Mouse (Mus musculus): ENCODE results near the gene Ccdc8. TPM values are rescaled to one million over a fixed set of nuclear protein-coding genes. Genes with fewer than 3 reads are reported as not detected.
"Not testable (repeated sequence)": the region's sequence is repeated elsewhere in the genome, so short reads cannot be mapped to it uniquely, and the experiment has no call there.

The Ccdc8 gene
- polyA plus RNA-seq, 1 experiment from 2014 or later = 5.5 TPM

DNA sequence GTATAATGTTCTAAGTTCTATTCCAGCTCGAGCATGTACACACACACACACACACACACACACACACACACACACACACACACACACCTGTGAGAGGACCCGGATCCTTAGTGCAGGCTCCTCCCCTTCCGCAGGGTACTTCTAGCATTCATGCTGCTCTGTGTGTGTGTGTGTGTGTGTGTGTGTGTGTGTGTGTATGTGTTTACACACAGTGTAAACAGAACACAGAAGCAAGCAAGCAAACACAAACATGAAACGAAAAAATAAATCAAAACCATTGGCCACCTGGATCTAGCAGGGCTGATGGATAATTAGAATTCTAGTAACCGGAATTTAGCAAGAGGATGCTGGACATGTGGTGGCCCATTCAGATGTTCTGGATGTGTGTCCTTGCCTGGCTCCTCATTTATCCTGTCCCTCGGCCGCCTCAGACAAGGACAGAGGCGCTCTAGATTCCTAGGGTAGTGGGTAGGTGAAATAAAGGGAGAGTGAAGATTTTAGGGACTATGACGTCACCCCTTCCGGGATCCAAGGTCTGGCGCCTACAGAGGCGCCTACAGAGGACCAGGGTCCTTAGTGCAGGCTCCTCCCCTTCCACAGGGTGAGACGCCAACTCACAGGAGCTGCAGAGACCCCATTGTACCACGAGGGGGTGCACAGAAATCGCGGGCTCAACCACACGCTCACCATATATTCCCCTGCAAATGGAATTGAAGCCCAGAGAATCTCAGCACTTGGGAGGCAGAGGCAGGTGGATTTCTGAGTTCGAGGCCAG is 41.5 kb upstream of the Ccdc8 start:
- H3K9ac ChIP-seq = no peak overlapping the region; the same call in 1 of the 2 replicates

DNA sequence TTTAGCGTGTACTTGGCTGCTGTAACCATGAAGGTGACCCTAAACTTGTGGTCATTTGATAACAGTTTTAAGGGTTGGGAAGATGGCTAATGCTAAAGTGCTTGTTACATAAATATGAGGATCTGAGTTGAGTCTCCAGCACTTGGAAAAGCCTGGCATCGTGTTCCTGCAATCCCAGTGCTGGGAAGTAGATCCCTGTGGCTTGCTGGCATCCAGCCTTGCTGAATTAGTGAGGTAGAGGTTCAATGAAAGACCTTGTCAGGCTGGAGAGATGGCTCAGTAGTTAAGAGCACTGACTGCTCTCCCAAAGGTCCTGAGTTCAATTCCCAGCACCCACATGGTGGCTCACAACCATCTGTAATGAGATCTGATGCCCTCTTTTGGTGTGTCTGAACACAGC is 38.7 kb upstream of the Ccdc8 start:
- H3K9me3 ChIP-seq; H3K4me2 ChIP-seq; H3K27me3 ChIP-seq; H3K36me3 ChIP-seq; H3K9ac ChIP-seq; H3K27ac ChIP-seq; ATAC-seq (ENCODE audit: low FRiP score); H3K4me3 ChIP-seq: not testable (repeated sequence)
- peaks cover 57% of the 10 kb centered on the region for H3K4me1 ChIP-seq (replicated peaks)
- 70% methylated on average over 2 of the region's 2 CpGs for WGBS

More for the DNA sequence above, 41.5 kb upstream of the Ccdc8 start:
- H3K36me3 ChIP-seq = peaks cover 10% of the 10 kb centered on the region; the same call in 1 of the 2 replicates
- ATAC-seq (ENCODE audit: low FRiP score) = peak; percentile 33
- no peak overlapping the region for H3K4me3 ChIP-seq
- H3K27ac ChIP-seq = peak overlapping the region; percentile 97
- peaks cover 8% of the 10 kb centered on the region; the same call in 1 of the 2 replicates for H3K27me3 ChIP-seq
- peak overlapping the region; percentile 97 for H3K4me2 ChIP-seq
- H3K4me1 ChIP-seq (replicated peaks) = peaks cover 60% of the 10 kb centered on the region
- WGBS = 31% methylated on average over 18 of the region's 18 CpGs
- no peaks in the 10 kb centered on the region for H3K9me3 ChIP-seq

DNA sequence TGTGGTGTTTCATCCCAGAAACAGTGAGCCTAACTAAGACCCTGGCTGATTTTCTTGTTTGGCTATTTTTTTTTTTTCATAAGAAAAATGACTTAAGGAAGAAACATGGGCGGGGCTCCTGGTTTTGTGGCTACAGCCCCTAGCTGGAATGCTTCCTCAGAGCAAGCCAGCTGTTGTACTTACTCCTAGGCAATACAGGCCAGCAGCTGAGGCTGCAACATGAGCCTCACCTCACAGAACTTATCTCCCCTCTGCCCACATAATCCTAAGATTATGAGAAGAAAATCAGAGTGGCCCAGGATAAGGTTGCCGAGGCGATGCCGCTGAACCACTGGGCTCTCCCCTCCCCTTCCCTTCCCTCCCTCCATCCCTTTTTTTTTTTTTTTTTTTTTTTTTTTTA is 36.8 kb upstream of the Ccdc8 start:
- H3K27me3 ChIP-seq = no peaks in the 10 kb centered on the region
- 91% methylated on average over 4 of the region's 4 CpGs for WGBS
- no peak overlapping the region for H3K4me2 ChIP-seq
- H3K4me1 ChIP-seq (replicated peaks) = peaks cover 56% of the 10 kb centered on the region
- ATAC-seq (ENCODE audit: low FRiP score) = no peak
- H3K9me3 ChIP-seq = no peaks in the 10 kb centered on the region
- 0 out of 2 replicates have a peak, but pooled peaks cover under 1% of the 10 kb centered on the region for H3K36me3 ChIP-seq
- peak overlapping the region; percentile 93 for H3K27ac ChIP-seq
- no peak overlapping the region for H3K4me3 ChIP-seq
- H3K9ac ChIP-seq = no peak overlapping the region

DNA sequence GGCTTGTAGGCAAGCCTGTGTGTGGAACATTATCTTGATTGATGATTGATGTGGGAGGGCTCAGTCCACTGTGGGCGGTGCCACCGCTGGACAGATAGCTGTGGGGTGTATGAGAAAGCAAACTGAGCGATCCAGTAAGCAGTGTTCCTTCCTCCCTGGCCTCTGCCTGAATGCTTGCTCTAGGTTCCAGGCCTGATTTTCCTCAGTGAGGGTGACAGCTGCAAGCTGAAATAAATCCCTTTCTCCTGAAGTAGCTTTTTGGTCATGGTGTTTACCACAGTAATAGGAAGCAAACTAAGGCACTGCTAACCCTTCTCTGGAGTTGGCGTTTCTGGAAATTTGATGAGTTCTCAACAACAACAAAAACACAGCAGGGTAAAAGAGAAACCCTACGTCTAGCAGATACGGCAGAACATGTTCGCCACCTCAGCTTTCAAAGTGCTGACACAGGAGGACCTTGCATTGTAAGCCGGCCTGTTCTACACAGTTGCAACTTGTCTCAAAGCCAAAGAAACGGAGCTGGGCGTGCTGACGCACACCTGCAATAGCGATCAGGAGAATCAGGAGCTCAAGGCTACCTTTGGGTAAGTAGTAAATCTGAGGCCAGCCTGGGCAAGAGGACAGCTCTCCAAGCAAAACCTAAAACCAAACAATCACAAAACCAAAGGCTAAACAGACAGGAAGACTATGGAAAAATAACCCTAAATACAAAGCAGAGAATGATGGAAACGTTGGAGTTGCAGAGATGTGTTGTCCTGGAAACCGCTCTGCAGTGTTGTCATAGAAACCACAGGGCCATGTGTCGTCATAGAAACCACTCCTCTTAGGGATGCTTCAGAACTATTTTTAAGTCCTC is 35.9 kb upstream of the Ccdc8 start:
- Histone ChIP-seq H3K27ac (peak overlapping the region; percentile 93), H3K4me1 (replicated peaks) (peaks cover 59% of the 10 kb centered on the region), H3K9me3 (no peaks in the 10 kb centered on the region), H3K4me3 (no peak overlapping the region), H3K36me3 (peaks cover 9% of the 10 kb centered on the region; the same call in 1 of the 2 replicates), H3K27me3 (no peaks in the 10 kb centered on the region), H3K9ac (peak overlapping the region; percentile 58; the same call in 1 of the 2 replicates), H3K4me2 (peak overlapping the region; percentile 36)
- 30% methylated on average over 15 of the region's 15 CpGs for whole genome bisulfite sequencing
- ATAC-seq (ENCODE audit: low FRiP score) = 0 out of 2 replicates have a peak, but pooled peaks have one; percentile 31

DNA sequence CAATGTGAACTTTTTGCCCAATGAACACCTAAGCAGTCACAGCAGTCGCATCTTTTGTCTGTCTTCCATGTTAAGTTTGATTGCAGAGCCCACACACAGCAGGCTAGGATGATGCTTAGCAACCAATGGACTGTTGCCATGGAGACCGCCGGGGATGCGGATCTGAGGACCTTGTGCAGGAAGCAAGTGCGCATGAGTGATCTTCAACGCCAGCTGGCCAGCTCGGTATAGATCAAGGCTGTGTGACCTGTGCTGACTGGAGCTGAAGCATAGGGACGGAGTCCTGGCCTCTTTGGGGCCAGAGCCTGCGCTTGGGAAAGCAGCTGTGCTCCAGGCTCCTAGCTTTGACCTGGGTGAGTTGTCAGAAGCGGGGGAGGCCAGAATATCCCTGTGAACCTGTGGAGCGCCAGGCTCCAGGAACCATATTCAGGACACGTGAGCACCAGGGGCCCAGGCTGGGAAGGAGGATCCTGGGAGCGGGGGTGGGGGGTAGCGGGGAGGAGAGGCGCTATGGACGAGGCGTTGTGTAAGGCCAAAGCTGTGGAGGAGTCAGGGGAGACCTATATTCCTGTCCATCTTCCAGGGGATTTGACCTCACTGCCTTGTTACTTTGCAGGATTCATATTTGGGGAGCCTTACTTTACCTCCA is 32.8 kb upstream of the Ccdc8 start, which contains the start of gene Pnmal1:
TSS of gene Pnmal1 (plus strand) at position 141 of the 649 bp plus-strand sequence.
- ATAC-seq (ENCODE audit: low FRiP score) = peak; percentile 94
- 5% methylated on average over 17 of the region's 17 CpGs for WGBS
- H3K27me3 ChIP-seq = no peaks in the 10 kb centered on the region
- H3K4me3 ChIP-seq = peak within 1 kb of the TSS; percentile 45
- peak within 1 kb of the TSS; percentile 76 for H3K4me2 ChIP-seq
- no peaks in the 10 kb centered on the region for H3K9me3 ChIP-seq
- peak within 1 kb of the TSS; percentile 70 for H3K9ac ChIP-seq
- H3K4me1 ChIP-seq (replicated peaks) = peaks cover 67% of the 10 kb centered on the region
- H3K36me3 ChIP-seq = peaks cover 25% of the 10 kb centered on the region
- peak within 1 kb of the TSS; percentile 97 for H3K27ac ChIP-seq

DNA sequence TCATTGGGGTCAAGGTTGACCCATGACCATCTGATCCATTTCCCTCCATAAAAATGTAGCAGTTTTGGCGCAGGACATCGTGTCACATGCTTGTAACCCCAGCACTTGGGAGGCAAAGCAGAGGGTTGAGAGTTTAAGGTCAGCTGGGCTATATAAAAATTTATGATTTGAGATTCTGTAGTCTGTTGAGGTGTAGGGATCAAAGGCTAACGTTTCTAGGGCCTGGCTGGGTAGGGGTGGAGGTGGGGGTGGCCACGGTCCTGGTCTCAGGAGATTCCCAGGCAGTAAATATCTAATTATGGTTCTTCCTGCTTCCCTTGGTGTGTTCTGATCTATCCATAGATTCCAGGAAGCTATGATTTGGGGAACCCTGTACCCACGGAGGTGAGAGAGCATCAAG is 30.8 kb upstream of the Ccdc8 start:
- Histone ChIP-seq H3K27ac (no peak overlapping the region), H3K27me3 (no peaks in the 10 kb centered on the region), H3K4me1 (replicated peaks) (peaks cover 60% of the 10 kb centered on the region), H3K4me3 (peak overlapping the region; percentile 7; the same call in 1 of the 2 replicates), H3K4me2 (peak overlapping the region; percentile 76), H3K9ac (no peak overlapping the region), H3K36me3 (peaks cover 25% of the 10 kb centered on the region), H3K9me3 (no peaks in the 10 kb centered on the region)
- ATAC-seq (ENCODE audit: low FRiP score) = no peak
- 82% methylated on average over 5 of the region's 5 CpGs for WGBS

DNA sequence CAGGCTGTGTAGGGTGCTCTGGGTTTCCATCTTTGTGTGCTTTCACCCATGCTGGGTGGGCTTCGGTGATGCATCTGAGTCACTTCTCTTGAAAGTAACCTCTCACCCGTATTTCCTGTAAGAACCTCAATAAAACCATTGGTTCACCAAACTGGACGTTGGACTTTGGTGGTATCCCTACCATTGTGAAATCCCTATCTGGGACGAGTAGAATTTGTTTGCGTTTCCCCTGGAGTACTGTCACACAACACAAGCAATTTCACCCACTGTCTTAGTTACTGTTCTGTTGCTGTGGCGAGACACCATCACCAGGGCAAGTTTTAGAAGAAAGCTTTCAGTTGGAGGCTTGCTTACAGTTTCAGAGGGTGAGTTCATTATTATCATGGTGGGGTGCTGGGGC is 24.1 kb upstream of the Ccdc8 start:
- H3K9me3 ChIP-seq = no peaks in the 10 kb centered on the region
- no peaks in the 10 kb centered on the region for H3K27me3 ChIP-seq
- H3K9ac ChIP-seq = no peak overlapping the region
- 88% methylated on average over 6 of the region's 6 CpGs for WGBS
- no peak overlapping the region for H3K27ac ChIP-seq
- ATAC-seq (ENCODE audit: low FRiP score) = no peak
- no peak overlapping the region for H3K4me2 ChIP-seq
- H3K4me3 ChIP-seq = no peak overlapping the region
- H3K4me1 ChIP-seq (replicated peaks) = peaks cover 3% of the 10 kb centered on the region; the same call in 1 of the 2 replicates
- 0 out of 2 replicates have a peak, but pooled peaks cover 5% of the 10 kb centered on the region for H3K36me3 ChIP-seq

DNA sequence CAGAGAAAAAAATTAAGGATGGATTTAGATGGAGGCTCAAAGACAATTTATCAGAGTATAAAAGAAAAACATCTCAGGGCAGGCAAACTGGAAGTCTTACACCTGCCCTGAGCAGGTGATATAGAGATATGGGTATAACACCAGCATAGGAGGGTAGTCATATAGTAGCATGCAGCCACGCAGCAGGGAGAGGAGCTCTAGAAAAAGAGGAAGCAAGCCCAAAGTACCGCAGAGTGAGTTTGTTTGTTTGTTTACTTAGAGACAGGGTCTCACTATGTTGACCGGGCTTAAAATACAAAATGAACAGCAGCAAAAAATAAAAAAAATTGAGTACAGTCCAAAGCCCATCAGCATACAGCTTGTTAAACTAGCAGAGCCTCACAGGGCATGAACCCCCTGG is 21.3 kb upstream of the Ccdc8 start:
- whole genome bisulfite sequencing = 86% methylated on average over 3 of the region's 3 CpGs
- ATAC-seq (ENCODE audit: low FRiP score) = no peak
- Histone ChIP-seq H3K27ac (no peak overlapping the region), H3K9ac (no peak overlapping the region), H3K4me1 (replicated peaks) (no peaks in the 10 kb centered on the region), H3K4me3 (no peak overlapping the region), H3K36me3 (no peaks in the 10 kb centered on the region), H3K4me2 (no peak overlapping the region), H3K9me3 (no peaks in the 10 kb centered on the region), H3K27me3 (no peaks in the 10 kb centered on the region)

DNA sequence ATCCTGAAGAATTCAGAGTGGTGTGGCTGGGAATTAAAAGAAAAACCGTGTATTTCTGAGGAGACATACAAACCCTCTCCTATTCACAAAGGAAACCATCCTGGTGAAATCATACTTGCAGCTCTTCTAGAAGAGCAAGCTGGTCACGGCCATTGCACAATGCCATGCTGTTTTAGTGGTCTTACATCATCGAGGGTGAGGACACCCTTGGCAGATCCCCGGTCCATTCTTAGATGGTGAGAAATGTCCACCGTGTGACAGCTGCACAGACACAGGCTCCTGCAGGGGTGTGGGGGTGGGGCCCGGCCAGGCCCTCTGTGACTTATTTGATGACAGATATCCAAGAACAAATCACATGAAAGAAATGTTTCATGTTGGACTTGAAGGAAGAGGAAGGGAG is 18.5 kb upstream of the Ccdc8 start:
- H3K27ac ChIP-seq = no peak overlapping the region
- H3K9ac ChIP-seq = no peak overlapping the region
- no peaks in the 10 kb centered on the region for H3K36me3 ChIP-seq
- H3K4me2 ChIP-seq = no peak overlapping the region
- no peaks in the 10 kb centered on the region for H3K9me3 ChIP-seq
- no peaks in the 10 kb centered on the region for H3K4me1 ChIP-seq (replicated peaks)
- H3K27me3 ChIP-seq = no peaks in the 10 kb centered on the region
- H3K4me3 ChIP-seq = no peak overlapping the region
- ATAC-seq (ENCODE audit: low FRiP score) = no peak
- WGBS = 46% methylated on average over 6 of the region's 6 CpGs

DNA sequence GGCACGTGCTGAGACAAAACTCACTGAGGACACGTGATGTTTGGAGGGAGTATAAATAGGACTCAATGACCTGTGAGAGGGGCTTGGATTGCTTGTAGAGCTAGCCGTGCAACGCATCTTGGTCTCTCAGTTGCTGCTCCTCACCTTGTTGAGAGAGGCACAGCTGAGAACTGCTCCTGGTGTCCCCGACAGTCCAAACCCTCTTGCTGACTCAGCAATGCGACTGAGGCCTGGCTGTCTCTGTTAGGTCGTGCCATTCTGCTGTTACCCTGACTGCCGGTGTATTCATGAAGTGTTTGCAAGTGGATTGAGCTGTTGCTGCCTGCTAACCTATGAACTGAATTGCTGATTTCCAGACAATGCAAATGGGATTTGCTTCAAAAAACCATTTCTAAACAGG is 16.2 kb upstream of the Ccdc8 start:
- WGBS = 60% methylated on average over 8 of the region's 8 CpGs
- ATAC-seq (ENCODE audit: low FRiP score) = no peak
- Histone ChIP-seq H3K4me3 (no peak overlapping the region), H3K27ac (no peak overlapping the region), H3K36me3 (no peaks in the 10 kb centered on the region), H3K9me3 (no peaks in the 10 kb centered on the region), H3K27me3 (no peaks in the 10 kb centered on the region), H3K4me2 (no peak overlapping the region), H3K4me1 (replicated peaks) (peaks cover 9% of the 10 kb centered on the region), H3K9ac (no peak overlapping the region)

DNA sequence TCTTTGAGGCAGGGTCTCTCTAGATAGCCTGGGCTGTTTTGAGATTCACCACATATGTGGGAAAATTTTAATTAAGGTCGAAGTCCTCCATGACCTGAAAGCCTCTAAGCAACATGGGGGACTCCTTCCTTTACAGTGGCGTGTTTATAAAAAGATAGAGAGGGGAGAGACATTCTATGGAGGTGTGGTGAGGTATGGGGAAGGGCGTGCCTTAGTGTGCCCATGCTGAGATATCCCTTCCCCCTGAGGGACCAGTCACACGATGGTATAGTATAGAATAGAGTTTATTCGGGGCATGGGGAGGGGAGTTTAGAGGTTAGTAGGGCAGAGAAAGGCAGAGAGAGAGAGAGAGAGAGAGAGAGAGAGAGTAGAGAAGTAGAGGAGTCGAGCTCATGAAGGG is 14.3 kb upstream of the Ccdc8 start:
- WGBS = 85% methylated on average over 6 of the region's 6 CpGs
- H3K4me2 ChIP-seq = no peak overlapping the region
- H3K27ac ChIP-seq = no peak overlapping the region
- H3K9me3 ChIP-seq = no peaks in the 10 kb centered on the region
- ATAC-seq (ENCODE audit: low FRiP score) = no peak
- H3K27me3 ChIP-seq = no peaks in the 10 kb centered on the region
- H3K9ac ChIP-seq = no peak overlapping the region
- no peaks in the 10 kb centered on the region for H3K36me3 ChIP-seq
- no peak overlapping the region for H3K4me3 ChIP-seq
- peaks cover 24% of the 10 kb centered on the region for H3K4me1 ChIP-seq (replicated peaks)

DNA sequence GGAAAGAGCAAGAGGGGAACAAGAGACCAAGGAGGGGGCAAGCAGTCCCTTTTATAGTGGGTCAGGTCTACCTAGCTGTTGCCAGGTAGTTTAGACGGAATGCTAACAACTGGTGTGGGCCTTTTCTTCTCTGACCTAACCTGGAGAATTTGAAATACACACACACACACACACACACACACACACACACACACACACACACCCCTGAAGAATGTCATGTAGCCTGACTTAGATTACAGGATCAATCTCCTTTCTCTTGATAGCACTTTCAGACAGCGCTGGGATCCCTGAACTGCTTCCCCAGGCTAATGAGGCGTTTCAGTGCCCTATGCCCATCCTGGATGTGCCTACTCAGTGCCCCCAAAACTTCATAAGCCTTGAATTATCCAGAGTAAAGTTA is 13.9 kb upstream of the Ccdc8 start:
- Histone ChIP-seq H3K27me3 (no peaks in the 10 kb centered on the region), H3K27ac (no peak overlapping the region), H3K4me3 (no peak overlapping the region), H3K9ac (no peak overlapping the region), H3K4me2 (no peak overlapping the region), H3K9me3 (no peaks in the 10 kb centered on the region), H3K4me1 (replicated peaks) (peaks cover 28% of the 10 kb centered on the region), H3K36me3 (no peaks in the 10 kb centered on the region)
- WGBS = 85% methylated on average over 2 of the region's 3 CpGs
- ATAC-seq (ENCODE audit: low FRiP score) = no peak
